17 mouse cellular contexts compared by ENCODE assay signal in the genomic region with DNA sequence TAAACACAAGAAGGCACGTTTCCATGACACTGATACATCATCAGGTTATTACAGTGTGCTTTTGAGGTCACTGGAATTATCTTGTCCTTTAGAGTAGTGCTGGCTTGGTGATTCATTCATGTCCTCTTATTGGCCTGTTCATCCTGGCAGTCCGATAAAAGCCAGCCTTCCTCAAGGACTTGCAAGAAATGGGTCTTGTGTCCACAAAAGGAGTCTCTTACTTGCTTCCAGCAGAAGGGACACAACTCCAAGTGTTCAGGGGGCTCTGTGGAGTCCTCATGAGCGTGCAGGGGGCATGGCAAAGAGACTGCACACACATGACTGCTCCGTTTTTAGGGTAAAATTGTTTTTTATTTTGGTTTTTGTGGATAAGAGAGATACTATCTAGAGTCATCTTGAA.
"Had no signal": no experiment of that assay in that cellular context is flagged by ENCODE, and none has a peak within 500 bp of the region (broad histone marks: within the 10 kb centered on the region; RNA-seq: fewer than 3 reads in every experiment).

No protein-coding gene starts in this region.

- H3K4me3 ChIP-seq: lung, embryonic 15.5 days; megakaryocyte, embryonic 14.5 days; midbrain, embryonic 13.5 days; midbrain, embryonic 15.5 days; neural tube, embryonic 12.5 days; stomach, embryonic 15.5 days had no signal

- H3K36me3 ChIP-seq: lung, embryonic 15.5 days; midbrain, embryonic 13.5 days; midbrain, embryonic 15.5 days; neural tube, embryonic 12.5 days; stomach, embryonic 15.5 days had no signal

- H3K27ac ChIP-seq: lung, embryonic 15.5 days; macrophage; midbrain, embryonic 13.5 days; midbrain, embryonic 15.5 days; neural tube, embryonic 12.5 days; stomach, embryonic 15.5 days; stomach, postnatal 0 days had no signal

- DNase-seq: liver, postnatal 0 days; lung, adult 2 months; lung, postnatal 14 days; lung, postnatal 36 days; right cerebral cortex, postnatal 14 days; thymus, adult 2 months; thymus, postnatal 36 days had no signal

- H3K4me1 ChIP-seq: stomach, embryonic 15.5 days had no signal

- H3K27me3 ChIP-seq: lung, embryonic 15.5 days; megakaryocyte, embryonic 14.5 days; midbrain, embryonic 13.5 days; midbrain, embryonic 15.5 days; neural tube, embryonic 12.5 days; stomach, embryonic 15.5 days had no signal

- ATAC-seq: liver, postnatal 0 days; lung, postnatal 0 days; midbrain, embryonic 13.5 days; midbrain, embryonic 15.5 days had no signal

- H3K4me2 ChIP-seq: lung, embryonic 15.5 days; midbrain, embryonic 11.5 days; midbrain, embryonic 13.5 days; midbrain, embryonic 15.5 days; neural tube, embryonic 12.5 days; stomach, embryonic 15.5 days had no signal

- H3K9ac ChIP-seq: liver, postnatal 0 days; lung, embryonic 15.5 days; midbrain, embryonic 13.5 days; midbrain, embryonic 15.5 days; neural tube, embryonic 12.5 days; stomach, embryonic 15.5 days had no signal

- H3K9me3 ChIP-seq: lung, embryonic 15.5 days; megakaryocyte, embryonic 14.5 days; midbrain, embryonic 13.5 days; midbrain, embryonic 15.5 days; neural tube, embryonic 12.5 days; stomach, embryonic 15.5 days had no signal
